Mouse (Mus musculus): Measurements from ENCODE around the gene Sprr2d. TPM values are rescaled to one million over a fixed set of nuclear protein-coding genes. Genes with fewer than 3 reads are reported as not detected.

The Sprr2d gene
- not detected in 2 replicates for polyA plus RNA-seq (2016; fragmentation: Nextera tagmentation; extraction: Ambion mirVana)

- DNase-seq (ENCODE audit: low spot score), result no peak
- no peaks in the 10 kb centered on the region for H3K36me3 ChIP-seq
- no peaks in the 10 kb centered on the region for H3K9me3 ChIP-seq (replicated peaks)
- H3K27ac ChIP-seq, result no peak within 1 kb of the TSS
- WGBS, result 93% methylated on average over 5 of the region's 5 CpGs
- no peaks in the 10 kb centered on the region for H3K27me3 ChIP-seq (ENCODE audit: low read depth, poor library complexity, severe bottlenecking)
- H3K4me3 ChIP-seq, result no peak within 1 kb of the TSS
- H3K4me1 ChIP-seq, result no peaks in the 10 kb centered on the region
Measured at GRCm38 (mm10) chr3:92338840-92339239, at the start of gene Sprr2d. Gene Sprr2d (plus strand): TSS chr3:92339140.

DNA sequence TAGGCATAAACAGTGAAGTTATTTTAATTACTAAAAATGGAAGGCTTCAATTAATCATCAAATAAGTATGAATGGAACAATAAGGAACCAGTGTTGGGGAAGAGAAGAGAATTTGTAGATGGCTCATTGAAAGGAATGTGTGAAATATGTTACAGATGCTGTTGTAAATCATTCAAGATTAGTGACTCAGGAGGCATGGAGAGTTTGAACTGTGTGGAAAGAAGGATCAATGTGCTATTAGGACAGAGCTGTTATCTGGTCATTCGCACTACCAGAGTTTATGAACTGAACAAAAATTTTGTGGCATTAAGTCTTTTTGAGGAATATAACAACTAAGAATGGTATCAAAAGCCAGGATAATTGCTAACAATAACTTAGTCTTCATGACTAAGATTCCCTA is 31.5 kb upstream of the Sprr2d start:
- Histone ChIP-seq H3K4me1 (no peaks in the 10 kb centered on the region), H3K4me3 (no peak overlapping the region), H3K27ac (no peak overlapping the region), H3K9me3 (replicated peaks) (no peaks in the 10 kb centered on the region), H3K36me3 (no peaks in the 10 kb centered on the region), H3K27me3 (ENCODE audit: low read depth, poor library complexity, severe bottlenecking) (no peaks in the 10 kb centered on the region)
- WGBS, result 85% methylated on average over 1 of the region's 1 CpGs
- DNase-seq (ENCODE audit: low spot score), result no peak

- no peak for DNase-seq (ENCODE audit: low spot score)
- Histone ChIP-seq H3K4me1 (no peaks in the 10 kb centered on the region), H3K9me3 (replicated peaks) (no peaks in the 10 kb centered on the region), H3K36me3 (no peaks in the 10 kb centered on the region), H3K27ac (no peak within 1 kb of the TSS), H3K4me3 (no peak within 1 kb of the TSS), H3K27me3 (ENCODE audit: low read depth, poor library complexity, severe bottlenecking) (no peaks in the 10 kb centered on the region)
- 84% methylated on average over 2 of the region's 2 CpGs for WGBS
Measured at GRCm38 (mm10) chr3:92316320-92316719, 22.6 kb upstream of the Sprr2d start, which contains the start of gene Sprr2b. Gene Sprr2b (plus strand): TSS chr3:92316620.

- Histone ChIP-seq H3K36me3 (no peaks in the 10 kb centered on the region), H3K27ac (no peak overlapping the region), H3K4me1 (no peaks in the 10 kb centered on the region), H3K9me3 (replicated peaks) (no peaks in the 10 kb centered on the region), H3K27me3 (ENCODE audit: low read depth, poor library complexity, severe bottlenecking) (no peaks in the 10 kb centered on the region), H3K4me3 (no peak overlapping the region)
- no peak for DNase-seq (ENCODE audit: low spot score)
- 86% methylated on average over 2 of the region's 2 CpGs for WGBS
Measured at GRCm38 (mm10) chr3:92317384-92317783, 21.6 kb upstream of the Sprr2d start.

- no peaks in the 10 kb centered on the region for H3K9me3 ChIP-seq (replicated peaks)
- DNase-seq (ENCODE audit: low spot score), result no peak
- H3K27me3 ChIP-seq (ENCODE audit: low read depth, poor library complexity, severe bottlenecking), result no peaks in the 10 kb centered on the region
- no peak overlapping the region for H3K4me3 ChIP-seq
- 82% methylated on average over 1 of the region's 1 CpGs for WGBS
- H3K27ac ChIP-seq, result no peak overlapping the region
- H3K36me3 ChIP-seq, result no peaks in the 10 kb centered on the region
- H3K4me1 ChIP-seq, result no peaks in the 10 kb centered on the region
Measured at GRCm38 (mm10) chr3:92336278-92336677, 2.7 kb upstream of the Sprr2d start.

DNA sequence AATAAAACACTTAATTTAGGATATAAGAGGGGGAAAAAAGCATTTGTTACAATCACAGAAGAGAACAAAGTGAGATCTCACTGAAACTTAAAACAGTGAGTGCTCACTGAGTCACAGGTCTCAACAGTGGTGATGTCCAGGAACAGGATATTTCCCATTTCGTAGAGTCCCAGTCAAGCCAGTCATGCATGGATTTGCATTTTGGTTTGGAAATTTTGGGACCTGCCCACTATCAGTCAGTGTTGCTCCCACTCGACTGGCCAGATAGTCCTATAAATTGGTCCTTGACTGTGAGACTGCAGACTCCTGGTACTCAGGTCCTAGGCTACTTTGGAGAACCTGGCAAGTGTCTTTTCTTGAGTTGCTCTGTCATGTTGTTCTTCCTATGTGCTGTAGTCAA is 12.9 kb downstream of the Sprr2d start, which contains the start of gene Sprr2e:
Gene Sprr2e, plus strand, starts transcription at position 301 of the 400 bp plus-strand sequence.
- H3K4me1 ChIP-seq, result no peaks in the 10 kb centered on the region
- H3K9me3 ChIP-seq (replicated peaks), result no peaks in the 10 kb centered on the region
- no peaks in the 10 kb centered on the region for H3K36me3 ChIP-seq
- no peak within 1 kb of the TSS for H3K4me3 ChIP-seq
- 81% methylated on average over 2 of the region's 2 CpGs for WGBS
- no peak for DNase-seq (ENCODE audit: low spot score)
- no peaks in the 10 kb centered on the region for H3K27me3 ChIP-seq (ENCODE audit: low read depth, poor library complexity, severe bottlenecking)
- H3K27ac ChIP-seq, result no peak within 1 kb of the TSS

DNA sequence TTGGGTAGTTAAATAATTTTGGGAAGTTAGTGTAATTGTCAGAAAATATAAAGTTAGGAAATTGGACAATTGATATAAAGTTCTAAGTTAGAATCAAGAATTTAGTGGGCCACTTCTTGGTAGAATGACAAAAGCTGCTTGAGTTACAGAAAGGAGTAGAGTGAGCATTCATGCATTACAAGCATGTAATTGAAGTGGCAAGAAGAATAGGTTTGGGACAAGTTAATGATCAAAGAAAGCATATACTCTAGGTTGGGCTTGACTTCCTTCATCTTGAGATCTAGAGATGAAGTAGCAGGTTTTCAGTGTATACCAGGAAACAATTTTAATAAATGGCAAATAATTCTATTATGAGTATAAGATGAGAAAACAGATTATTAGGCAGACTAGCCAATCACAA is 22.7 kb downstream of the Sprr2d start:
- no peak for DNase-seq (ENCODE audit: low spot score)
- H3K4me1 ChIP-seq, result no peaks in the 10 kb centered on the region
- H3K36me3 ChIP-seq, result no peaks in the 10 kb centered on the region
- H3K27me3 ChIP-seq (ENCODE audit: low read depth, poor library complexity, severe bottlenecking), result no peaks in the 10 kb centered on the region
- H3K4me3 ChIP-seq, result no peak overlapping the region
- H3K9me3 ChIP-seq (replicated peaks), result no peaks in the 10 kb centered on the region
- H3K27ac ChIP-seq, result no peak overlapping the region

- 74% methylated on average over 3 of the region's 3 CpGs for WGBS
- H3K4me3 ChIP-seq, result no peak within 1 kb of the TSS
- no peaks in the 10 kb centered on the region for H3K27me3 ChIP-seq (ENCODE audit: low read depth, poor library complexity, severe bottlenecking)
- H3K36me3 ChIP-seq, result no peaks in the 10 kb centered on the region
- H3K9me3 ChIP-seq (replicated peaks), result no peaks in the 10 kb centered on the region
- H3K4me1 ChIP-seq, result no peaks in the 10 kb centered on the region
- no peak for DNase-seq (ENCODE audit: low spot score)
- no peak within 1 kb of the TSS for H3K27ac ChIP-seq
Measured at GRCm38 (mm10) chr3:92364887-92365286, 25.9 kb downstream of the Sprr2d start, which contains the start of gene Sprr2f. Gene Sprr2f (plus strand): TSS chr3:92365187.

DNA sequence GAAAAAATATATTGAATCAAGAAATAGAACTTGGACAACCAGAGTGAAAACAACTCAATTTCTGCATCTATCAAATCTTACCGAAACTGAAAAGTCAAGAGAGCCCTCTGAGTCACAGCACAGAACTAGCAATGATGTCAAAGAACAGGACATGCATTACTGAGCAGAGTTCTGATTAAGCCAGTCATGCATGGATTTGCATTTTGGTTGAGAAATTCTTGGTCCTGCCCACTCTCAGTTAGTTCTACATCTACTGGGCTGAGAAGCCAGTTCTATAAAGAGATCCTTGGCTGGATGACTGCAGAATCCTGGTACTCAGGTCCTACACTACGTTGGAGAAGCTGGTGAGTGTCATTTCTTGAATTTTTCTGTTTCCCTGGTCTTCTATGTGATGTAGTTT is 34.7 kb downstream of the Sprr2d start:
- Histone ChIP-seq H3K36me3 (no peaks in the 10 kb centered on the region), H3K4me1 (no peaks in the 10 kb centered on the region), H3K9me3 (replicated peaks) (no peaks in the 10 kb centered on the region), H3K27ac (no peak overlapping the region), H3K27me3 (ENCODE audit: low read depth, poor library complexity, severe bottlenecking) (no peaks in the 10 kb centered on the region), H3K4me3 (no peak overlapping the region)
- DNase-seq (ENCODE audit: low spot score), result no peak
- 86% methylated on average over 2 of the region's 2 CpGs for WGBS

- 88% methylated on average over 1 of the region's 1 CpGs for WGBS
- H3K4me1 ChIP-seq, result no peaks in the 10 kb centered on the region
Measured at GRCm38 (mm10) chr3:92385385-92385784, 46.4 kb downstream of the Sprr2d start, which contains the start of gene Sprr2h. Gene Sprr2h (plus strand): TSS chr3:92385685.

More at GRCm38 (mm10) chr3:92385385-92385784, 46.4 kb downstream of the Sprr2d start, which contains the start of gene Sprr2h:
- Histone ChIP-seq H3K36me3 (no peaks in the 10 kb centered on the region), H3K9me3 (replicated peaks) (no peaks in the 10 kb centered on the region), H3K4me3 (no peak within 1 kb of the TSS), H3K27me3 (ENCODE audit: low read depth, poor library complexity, severe bottlenecking) (no peaks in the 10 kb centered on the region), H3K27ac (no peak within 1 kb of the TSS)
- DNase-seq (ENCODE audit: low spot score), result no peak

Other genes starting within 250 kb of the Sprr2d start
- not detected in 2 replicates for gene Prr9, start 215.2 kb upstream of the Sprr2d start, polyA plus RNA-seq (2016; fragmentation: Nextera tagmentation; extraction: Ambion mirVana)
- not detected in 2 replicates for gene Lelp1, start 196.4 kb upstream of the Sprr2d start, polyA plus RNA-seq (2016; fragmentation: Nextera tagmentation; extraction: Ambion mirVana)
- not detected in 2 replicates for gene Sprr2a1, start 123.3 kb upstream of the Sprr2d start, polyA plus RNA-seq (2016; fragmentation: Nextera tagmentation; extraction: Ambion mirVana)
- gene Sprr2a2, start 123.2 kb upstream of the Sprr2d start, polyA plus RNA-seq (2016; fragmentation: Nextera tagmentation; extraction: Ambion mirVana), result 0.21 TPM in 1 of 2 replicates, not detected in the other
- not detected in 2 replicates for gene Sprr2a3, start 53.7 kb upstream of the Sprr2d start, polyA plus RNA-seq (2016; fragmentation: Nextera tagmentation; extraction: Ambion mirVana)
- not detected in 2 replicates for gene Sprr2b, start 22.5 kb upstream of the Sprr2d start, polyA plus RNA-seq (2016; fragmentation: Nextera tagmentation; extraction: Ambion mirVana)
- not detected in 2 replicates for gene Sprr2e, start 13.0 kb downstream of the Sprr2d start, polyA plus RNA-seq (2016; fragmentation: Nextera tagmentation; extraction: Ambion mirVana)
- not detected in 2 replicates for gene Sprr2f, start 26.0 kb downstream of the Sprr2d start, polyA plus RNA-seq (2016; fragmentation: Nextera tagmentation; extraction: Ambion mirVana)
- gene Sprr2h, start 46.5 kb downstream of the Sprr2d start, polyA plus RNA-seq (2016; fragmentation: Nextera tagmentation; extraction: Ambion mirVana), result not detected in 2 replicates
- not detected in 2 replicates for gene Sprr2i, start 68.9 kb downstream of the Sprr2d start, polyA plus RNA-seq (2016; fragmentation: Nextera tagmentation; extraction: Ambion mirVana)
- not detected in 2 replicates for gene Sprr2j-ps, start 78.9 kb downstream of the Sprr2d start, polyA plus RNA-seq (2016; fragmentation: Nextera tagmentation; extraction: Ambion mirVana)
- 7.4 and 9.1 TPM in 2 replicates for gene Gm9774, start 90.3 kb downstream of the Sprr2d start, polyA plus RNA-seq (2016; fragmentation: Nextera tagmentation; extraction: Ambion mirVana)
- gene Sprr2k, start 93.4 kb downstream of the Sprr2d start, polyA plus RNA-seq (2016; fragmentation: Nextera tagmentation; extraction: Ambion mirVana), result not detected in 2 replicates
- not detected in 2 replicates for gene Sprr1b, start 99.6 kb downstream of the Sprr2d start, polyA plus RNA-seq (2016; fragmentation: Nextera tagmentation; extraction: Ambion mirVana)
- not detected in 2 replicates for gene Sprr3, start 119.6 kb downstream of the Sprr2d start, polyA plus RNA-seq (2016; fragmentation: Nextera tagmentation; extraction: Ambion mirVana)
- gene Sprr1a, start 146.8 kb downstream of the Sprr2d start, polyA plus RNA-seq (2016; fragmentation: Nextera tagmentation; extraction: Ambion mirVana), result not detected in 2 replicates
- not detected in 2 replicates for gene Sprr4, start 161.4 kb downstream of the Sprr2d start, polyA plus RNA-seq (2016; fragmentation: Nextera tagmentation; extraction: Ambion mirVana)
- gene 2310046K23Rik, start 195.4 kb downstream of the Sprr2d start, polyA plus RNA-seq (2016; fragmentation: Nextera tagmentation; extraction: Ambion mirVana), result not detected in 2 replicates
- gene Ivl, start 234.6 kb downstream of the Sprr2d start, polyA plus RNA-seq (2016; fragmentation: Nextera tagmentation; extraction: Ambion mirVana), result not detected in 2 replicates
- gene Smcp, start 249.9 kb downstream of the Sprr2d start, polyA plus RNA-seq (2016; fragmentation: Nextera tagmentation; extraction: Ambion mirVana), result not detected in 2 replicates

All from limb, embryonic 10.5 days (tissue).